Mouse (Mus musculus) kidney, adult 9 months (tissue): ENCODE data around the gene Timm50.

ENCODE experiments used
- DNase-seq: peaks from one replicate; pipeline ENCODE4 v3.0.0; 2022

The Timm50 gene

DNA sequence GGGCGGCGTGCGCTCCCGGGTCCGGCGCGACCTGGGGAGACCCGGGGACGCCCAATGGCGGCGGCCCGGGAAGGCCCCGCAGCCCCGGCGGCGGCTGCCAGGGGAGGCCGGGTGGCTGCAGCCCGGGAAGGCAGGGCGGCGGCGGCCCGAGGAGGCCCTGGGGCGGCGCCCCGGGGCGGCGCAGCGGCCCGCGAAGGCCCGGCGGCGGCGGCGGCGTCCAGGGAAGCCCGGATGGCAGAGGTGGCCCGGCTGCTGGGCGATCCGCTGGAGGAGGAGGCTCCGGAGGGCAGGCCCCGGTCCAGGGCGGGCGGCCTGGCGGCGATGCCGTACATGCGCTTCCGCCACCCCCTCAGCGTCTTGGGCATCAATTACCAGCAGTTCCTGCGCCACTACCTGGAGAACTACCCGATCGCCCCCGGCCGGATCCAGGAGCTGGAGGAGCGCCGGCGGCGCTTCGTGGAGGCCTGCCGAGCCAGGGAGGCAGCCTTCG is 43.8 kb downstream of the Timm50 start:
- DNase-seq: peak; percentile 55

- DNase-seq: peak; percentile 77
Observed at GRCm38 (mm10) chr7:28267129-28268041, 44.5 kb downstream of the Timm50 start, which contains the start of gene Eid2. Gene Eid2 (plus strand): TSS chr7:28267881.

GRCm38 (mm10) chr7:28265391-28265790 is 46.5 kb downstream of the Timm50 start:
- no peak for DNase-seq

DNA sequence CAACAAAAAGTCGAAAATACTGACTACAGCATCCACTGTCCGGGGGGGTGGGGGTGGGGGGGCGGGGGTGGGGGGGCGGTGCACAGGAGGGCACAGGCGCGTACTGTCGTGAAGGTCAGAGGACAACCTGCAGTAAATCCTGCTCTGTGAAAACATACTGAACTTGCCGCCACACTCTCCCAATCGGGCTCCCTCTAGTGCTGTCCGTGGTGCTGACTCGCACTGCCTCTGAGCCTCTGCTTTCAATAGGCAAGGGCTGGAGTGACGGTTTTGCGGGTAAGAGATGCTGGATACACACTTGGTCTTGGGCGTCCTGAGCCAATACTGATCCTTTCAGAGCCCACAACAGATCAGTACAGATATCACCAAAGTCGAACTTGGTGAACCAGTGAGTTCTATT is 48.1 kb downstream of the Timm50 start:
- peak; percentile 57 for DNase-seq

- no peak for DNase-seq
Observed at GRCm38 (mm10) chr7:28262861-28263260, 49.0 kb downstream of the Timm50 start.
